9 mouse cellular contexts compared by ENCODE assay signal in the genomic region with DNA sequence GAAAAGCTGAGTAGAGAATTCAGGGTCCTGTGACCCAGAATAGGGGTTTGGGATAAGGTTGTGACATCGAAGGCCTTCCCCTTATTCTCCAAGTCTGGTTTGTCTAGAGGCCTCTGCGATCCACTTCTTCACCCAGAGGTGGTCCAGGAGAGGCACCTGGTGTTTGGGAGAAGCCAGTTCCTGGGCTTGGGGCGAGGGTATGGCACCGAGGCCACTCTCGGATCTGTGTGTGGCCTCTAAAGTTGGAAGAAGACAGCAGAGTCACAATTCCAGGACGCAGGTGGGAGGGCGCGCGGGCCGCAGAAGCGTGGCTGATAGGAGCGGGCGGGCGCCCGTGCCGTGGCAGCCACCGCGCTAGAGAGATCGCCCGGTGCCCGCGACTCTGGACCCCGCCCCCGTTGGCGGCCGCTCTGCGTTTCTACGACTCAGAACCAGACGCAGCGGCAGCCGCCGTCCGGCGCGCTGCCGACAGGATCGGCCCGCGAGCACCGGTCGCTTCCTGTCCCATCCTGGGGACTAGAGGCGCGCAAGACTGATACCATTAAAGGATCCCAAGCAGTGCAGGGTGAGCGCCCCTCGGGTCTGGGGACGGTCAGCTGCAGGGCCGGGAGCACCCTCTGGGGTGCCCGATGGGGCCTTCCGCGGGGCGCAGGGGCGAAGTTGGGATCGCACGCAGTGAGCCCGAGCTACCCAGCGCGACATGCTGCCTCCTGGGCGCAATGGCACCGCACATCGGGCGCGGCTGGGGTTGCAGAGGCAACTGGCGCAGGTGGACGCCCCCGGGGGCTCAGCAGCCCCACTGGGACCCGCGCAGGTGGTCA. TPM values are rescaled to one million over a fixed set of nuclear protein-coding genes. Genes with fewer than 3 reads are reported as not detected.
DNase-seq lines count a peak whose midpoint lies in the region; ATAC-seq lines count a peak whose summit lies in the region.
"Had no signal": no experiment of that assay in that cellular context is flagged by ENCODE, and none has a peak within 500 bp of the region (broad histone marks: within the 10 kb centered on the region; RNA-seq: fewer than 3 reads in every experiment).

TSS of gene Drd5 (plus strand) at position 402 of the 821 bp plus-strand sequence.

- H3K36me3 ChIP-seq in liver, embryonic 13.5 days, result no peaks in the 10 kb centered on the region

- no peak within 1 kb of the TSS for H3K4me3 ChIP-seq in liver, embryonic 13.5 days (replicated peaks)

- peak; percentile 78 for DNase-seq in heart, adult 11 months
- DNase-seq in heart, postnatal 36 days, result no peak
- peak; percentile 24 for DNase-seq in thymus, postnatal 4 days
- no peak for DNase-seq in thymus, postnatal 36 days
- DNase-seq in liver, embryonic 13.5 days, result no peak
- DNase-seq in adrenal gland, adult 8-10 months, result no peak
- DNase-seq in urinary bladder, postnatal 14 days (ENCODE audit: low spot score), result no peak
- DNase-seq in urinary bladder, postnatal 4 days (ENCODE audit: low spot score in 2 of 2), result no peak

- no peak within 1 kb of the TSS for H3K27ac ChIP-seq in liver, embryonic 13.5 days

- peak within 1 kb of the TSS; percentile 14; the same call in 1 of the 2 replicates for H3K4me2 ChIP-seq in liver, embryonic 13.5 days

- intact Hi-C loops in heart, postnatal 36 days (cut with DNase I), result no loop called here

- WGBS in liver, embryonic 13.5 days (ENCODE audit: insufficient replicate concordance), result 3% methylated on average over 67 of the region's 67 CpGs

- no peaks in the 10 kb centered on the region for H3K9me3 ChIP-seq in liver, embryonic 13.5 days (replicated peaks)

- no peaks in the 10 kb centered on the region for H3K4me1 ChIP-seq in liver, embryonic 13.5 days (replicated peaks)

- H3K27me3 ChIP-seq in liver, embryonic 13.5 days, result peaks cover 56% of the 10 kb centered on the region

- no peak for ATAC-seq in liver, embryonic 13.5 days (ENCODE audit: low read depth)

- H3K9ac ChIP-seq in liver, embryonic 13.5 days, result no peak within 1 kb of the TSS

RNA-seq across cellular contexts. Expression of gene Drd5, which starts in this region (rescaled TPM):
- total RNA-seq in heart, postnatal 36 days (2021), result not detected
- not detected in 2 replicates for polyA plus RNA-seq in liver, embryonic 13.5 days (2015; fragmentation: Nextera tagmentation; extraction: Ambion mirVana)
- not detected for total RNA-seq in adrenal gland, adult 8-10 months (2022)
- polyA plus RNA-seq: testis, adult 2 months had no signal

Comparison
In these comparisons a context has a peak if more than half of its experiments do, and no peak if none do; other contexts are left out.
1. DNase-seq: peak in heart, adult 11 months (single experiment) and thymus, postnatal 4 days (single experiment); none in heart, postnatal 36 days (0 of 2), thymus, postnatal 36 days (0 of 2), liver, embryonic 13.5 days (single experiment), adrenal gland, adult 8-10 months (single experiment), urinary bladder, postnatal 14 days (single experiment) and urinary bladder, postnatal 4 days (0 of 2).